Mouse (Mus musculus) lung, adult 2 months (tissue): ENCODE data around the gene Odf3.

Experiments used
- CTCF ChIP-seq: fragments of 200-500 bp; IDR thresholded peaks from 2 replicates; pipeline ENCODE4 v1.5.1; 2011; ENCODE audit warnings: mild to moderate bottlenecking, low read length, control low read depth; ENCODE audit not compliant: insufficient read depth
- POLR2A ChIP-seq: fragments of 200-500 bp; IDR thresholded peaks from 2 replicates; pipeline ENCODE4 v1.6.1; 2011; ENCODE audit warnings: low read depth, mild to moderate bottlenecking, control low read depth, low read length, borderline replicate concordance; ENCODE audit errors: extremely low read depth

DNA sequence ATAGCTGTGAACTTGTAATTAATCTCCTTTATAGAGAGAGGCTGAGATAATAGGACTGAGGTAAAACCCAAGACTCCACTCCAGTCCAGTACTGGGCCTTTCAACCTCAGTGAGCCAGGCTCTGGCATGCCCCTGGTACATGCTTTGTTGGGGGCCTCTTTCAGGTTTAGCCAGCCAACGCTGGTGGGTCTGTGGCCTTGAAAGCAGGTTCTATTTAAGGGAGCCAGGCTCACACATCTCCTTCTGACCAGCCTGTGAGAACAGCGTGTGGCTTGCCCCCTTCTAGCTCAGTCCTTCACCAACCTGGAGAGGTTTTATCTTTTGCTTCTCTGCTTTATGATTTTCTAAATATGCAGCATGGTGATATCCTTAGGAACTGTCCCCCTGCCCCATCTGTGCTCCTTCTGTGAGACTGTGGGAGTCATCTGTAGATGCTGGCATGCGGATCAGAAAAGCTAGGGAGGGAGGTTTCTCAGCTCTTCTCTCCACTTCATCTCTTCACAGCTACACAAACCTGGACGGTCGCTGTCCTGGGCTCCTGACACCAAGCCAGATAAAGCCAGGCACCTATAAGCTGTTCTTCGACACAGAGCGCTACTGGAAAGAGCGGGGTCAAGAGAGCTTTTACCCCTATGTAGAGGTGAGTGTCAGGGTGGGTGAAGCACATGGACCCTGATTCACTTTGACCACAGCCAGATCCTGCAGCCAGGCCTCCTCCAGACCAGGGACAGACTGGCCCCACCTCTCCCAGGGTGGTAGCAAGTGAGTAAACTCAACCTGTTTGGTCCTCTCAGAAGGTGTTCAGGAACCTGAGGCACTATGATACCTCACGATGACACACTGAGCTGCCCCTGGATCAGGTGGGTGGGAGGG is 11.1 kb upstream of the Odf3 start:
- TF ChIP-seq CTCF: no peak
- TF ChIP-seq POLR2A: no peak
